Mouse (Mus musculus) embryonic facial prominence, embryonic 14.5 days (tissue): ENCODE results near the gene Kbtbd12. TPM values are rescaled to one million over a fixed set of nuclear protein-coding genes. Genes with fewer than 3 reads are reported as not detected.

Experiments
- ATAC-seq: fragments of 200-750 bp; cut with Nextera tagmentation; 2 replicates; pipeline ENCODE4 v1.8.0; 2017; ENCODE audit warnings: low read depth, moderate number of reproducible peaks, moderate TSS enrichment
- DNase-seq: peaks from one replicate; pipeline ENCODE4 v3.0.0-alpha.2; 2015; ENCODE audit warnings: low spot score
- H3K27ac ChIP-seq: fragments of 300-500 bp; sonication (generic); replicated peaks from 2 replicates; pipeline ENCODE4 v1.5.1; 2014; ENCODE audit warnings: low read depth, mild to moderate bottlenecking, low read length, moderate library complexity
- H3K27me3 ChIP-seq: fragments of 300-500 bp; sonication (generic); replicated peaks from 2 replicates; pipeline ENCODE4 v1.6.1; 2014; ENCODE audit warnings: low read length; ENCODE audit not compliant: control insufficient read depth, insufficient read depth
- H3K36me3 ChIP-seq: fragments of 300-500 bp; sonication (generic); 2 replicates; pipeline ENCODE4 v1.6.1; 2014; ENCODE audit warnings: low read length, mixed read lengths; ENCODE audit not compliant: control insufficient read depth, insufficient read depth
- H3K4me1 ChIP-seq: fragments of 300-500 bp; sonication (generic); 2 replicates; pipeline ENCODE4 v1.6.1; 2014; ENCODE audit warnings: antibody characterized with exemption, low read length; ENCODE audit not compliant: control insufficient read depth, insufficient read depth
- H3K4me2 ChIP-seq: fragments of 300-500 bp; sonication (generic); 2 replicates; pipeline ENCODE4 v1.6.1; 2014; ENCODE audit warnings: low read depth, mild to moderate bottlenecking, low read length, moderate library complexity, mixed read lengths
- H3K4me3 ChIP-seq: fragments of 300-500 bp; sonication (generic); 2 replicates; pipeline ENCODE4 v1.5.1; 2014; ENCODE audit warnings: low read depth, mild to moderate bottlenecking, low read length
- H3K9ac ChIP-seq: fragments of 300-500 bp; sonication (generic); 2 replicates; pipeline ENCODE4 v1.6.1; 2014; ENCODE audit warnings: low read depth, mild to moderate bottlenecking, low read length, moderate library complexity, mixed read lengths
- H3K9me3 ChIP-seq: fragments of 300-500 bp; sonication (generic); 2 replicates; pipeline ENCODE4 v1.6.1; 2016; ENCODE audit warnings: low read length; ENCODE audit not compliant: control insufficient read depth
- WGBS: fragments of 180-500 bp; shearing (Covaris S2); extraction: QIAGEN DNeasy Blood & Tissue Kit; methylation state at CpG from one replicate; pipeline ENCODE4 v1.1.7; 2014; 5-methylcytosine and 5-hydroxymethylcytosine counted together
- polyA plus RNA-seq: library from polyadenylated mRNA; unstranded; fragments of >200 nt; fragmentation: Nextera tagmentation; extraction: Ambion mirVana; gene quantifications from 2 replicates; pipeline ENCODE4 v1.2.1, GENCODE M21; 2014

Kbtbd12 gene
- polyA plus RNA-seq, 1 experiment from 2014 or later: 3.7 TPM

DNA sequence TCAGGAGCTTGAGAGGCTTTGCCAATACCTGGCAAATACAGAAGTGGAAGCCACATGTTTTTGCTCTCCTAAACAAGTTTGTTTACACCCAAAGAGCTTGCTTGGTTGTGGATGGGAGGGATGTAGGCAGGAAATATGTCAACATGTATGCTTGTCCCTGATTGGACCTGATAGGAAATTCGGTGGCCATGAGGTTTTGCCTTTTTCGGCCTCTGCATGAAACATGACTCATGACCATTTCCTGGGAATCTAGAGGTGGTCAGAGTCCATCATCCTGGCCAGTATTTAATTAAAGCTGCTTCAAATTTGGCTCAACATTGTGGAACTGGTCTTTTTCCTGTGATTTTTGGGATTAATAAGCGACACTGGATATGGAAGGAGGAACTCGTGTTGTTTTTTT, 53.8 kb downstream of the Kbtbd12 start:
- H3K27me3 ChIP-seq: no peaks in the 10 kb centered on the region
- ATAC-seq: no peak
- no peak overlapping the region for H3K4me2 ChIP-seq
- WGBS: 74% methylated on average over 4 of the region's 4 CpGs
- no peaks in the 10 kb centered on the region for H3K4me1 ChIP-seq
- no peak overlapping the region for H3K9ac ChIP-seq
- no peaks in the 10 kb centered on the region for H3K36me3 ChIP-seq
- no peaks in the 10 kb centered on the region for H3K9me3 ChIP-seq
- no peak overlapping the region for H3K27ac ChIP-seq
- H3K4me3 ChIP-seq: no peak overlapping the region
- no peak for DNase-seq

DNA sequence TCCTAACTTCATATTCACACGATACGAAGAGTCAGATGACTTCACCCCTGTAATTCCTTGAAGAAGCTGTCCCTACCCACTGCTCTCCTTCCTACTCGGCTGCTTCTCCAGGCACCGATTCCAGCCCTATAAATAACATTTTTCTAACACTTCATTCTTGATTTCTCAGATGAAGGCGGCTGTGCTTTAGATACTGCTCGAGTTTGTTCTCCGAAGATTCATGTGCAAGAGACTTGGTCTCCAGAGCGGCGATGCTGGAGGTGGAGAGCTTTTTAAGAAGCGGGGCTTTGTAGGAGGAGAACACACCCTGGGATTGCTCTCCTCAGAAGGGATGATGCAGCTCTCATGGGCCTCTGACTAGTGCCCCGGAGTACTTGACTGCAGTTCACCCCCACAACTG, 61.3 kb downstream of the Kbtbd12 start:
- Histone ChIP-seq H3K9ac (no peak overlapping the region), H3K36me3 (no peaks in the 10 kb centered on the region), H3K27me3 (no peaks in the 10 kb centered on the region), H3K4me2 (no peak overlapping the region), H3K27ac (no peak overlapping the region), H3K4me1 (no peaks in the 10 kb centered on the region), H3K9me3 (no peaks in the 10 kb centered on the region), H3K4me3 (no peak overlapping the region)
- WGBS: 80% methylated on average over 11 of the region's 11 CpGs
- DNase-seq (no peak), ATAC-seq (no peak)

GRCm38 (mm10) chr6:88566676-88567075, 71.1 kb downstream of the Kbtbd12 start:
- H3K9ac ChIP-seq: no peak overlapping the region
- H3K9me3 ChIP-seq: no peaks in the 10 kb centered on the region
- 0 out of 2 replicates have a peak overlapping the region, but pooled peaks have one; percentile 5 for H3K4me2 ChIP-seq
- no peak overlapping the region for H3K4me3 ChIP-seq
- no peaks in the 10 kb centered on the region for H3K4me1 ChIP-seq
- no peak overlapping the region for H3K27ac ChIP-seq
- H3K27me3 ChIP-seq: peaks cover 11% of the 10 kb centered on the region
- DNase-seq (no peak), ATAC-seq (no peak)
- no peaks in the 10 kb centered on the region for H3K36me3 ChIP-seq
- WGBS: 9% methylated on average over 7 of the region's 7 CpGs

DNA sequence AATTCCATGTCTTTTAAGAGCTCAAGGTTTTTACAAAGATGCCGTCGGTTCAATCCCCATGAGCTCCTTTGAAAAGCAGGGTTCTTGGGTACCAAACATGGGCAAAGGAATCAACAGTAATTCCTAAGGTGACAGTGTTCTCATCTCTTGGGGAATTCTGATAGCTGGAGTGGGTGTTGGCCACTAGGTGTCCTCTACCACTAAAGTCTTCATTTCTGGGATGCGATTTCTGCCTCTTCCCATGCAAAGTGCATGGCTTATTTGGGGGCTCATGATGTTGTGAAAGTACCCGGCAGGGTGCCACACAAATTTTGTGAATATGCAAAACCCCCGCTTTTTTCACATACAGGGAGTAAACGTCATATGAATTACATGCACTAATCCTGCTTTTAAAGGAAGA, 72.7 kb downstream of the Kbtbd12 start:
- 33% methylated on average over 6 of the region's 6 CpGs for WGBS
- DNase-seq: no peak
- H3K9ac ChIP-seq: no peak overlapping the region

DNA sequence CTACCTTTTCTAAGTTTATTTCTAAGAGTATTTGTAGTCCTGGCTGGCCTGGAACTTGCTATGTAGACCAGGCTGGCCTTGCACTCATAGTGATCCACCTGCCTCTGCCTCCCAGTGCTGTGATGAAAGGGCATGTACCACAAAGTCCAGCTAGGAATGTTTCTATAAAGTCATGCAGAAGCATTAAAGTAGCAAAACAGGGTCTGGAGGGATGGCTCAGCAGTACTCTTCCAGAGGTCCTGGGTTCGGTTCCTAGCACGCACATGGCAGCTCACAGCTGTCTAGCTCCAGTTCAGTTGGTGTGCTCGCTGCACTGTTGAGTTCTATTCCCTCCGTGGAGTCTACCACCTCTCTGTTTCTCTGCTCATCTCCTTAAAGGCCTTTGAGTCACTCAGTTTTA, 77.6 kb downstream of the Kbtbd12 start:
- no peak overlapping the region for H3K27ac ChIP-seq
- no peak for ATAC-seq
- H3K27me3 ChIP-seq: peaks cover 4% of the 10 kb centered on the region; the same call in 1 of the 2 replicates
- no peak for DNase-seq
- H3K9ac ChIP-seq: no peak overlapping the region
- no peaks in the 10 kb centered on the region for H3K36me3 ChIP-seq
- no peak overlapping the region for H3K4me2 ChIP-seq
- H3K4me3 ChIP-seq: no peak overlapping the region
- H3K4me1 ChIP-seq: no peaks in the 10 kb centered on the region
- no peaks in the 10 kb centered on the region for H3K9me3 ChIP-seq
- 88% methylated on average over 4 of the region's 4 CpGs for WGBS

More for the DNA sequence above, 72.7 kb downstream of the Kbtbd12 start:
- peaks cover 11% of the 10 kb centered on the region for H3K27me3 ChIP-seq
- no peak overlapping the region for H3K27ac ChIP-seq
- no peaks in the 10 kb centered on the region for H3K9me3 ChIP-seq
- H3K4me1 ChIP-seq: no peaks in the 10 kb centered on the region
- no peak overlapping the region for H3K4me3 ChIP-seq
- no peak overlapping the region for H3K4me2 ChIP-seq
- ATAC-seq: no peak
- no peaks in the 10 kb centered on the region for H3K36me3 ChIP-seq

DNA sequence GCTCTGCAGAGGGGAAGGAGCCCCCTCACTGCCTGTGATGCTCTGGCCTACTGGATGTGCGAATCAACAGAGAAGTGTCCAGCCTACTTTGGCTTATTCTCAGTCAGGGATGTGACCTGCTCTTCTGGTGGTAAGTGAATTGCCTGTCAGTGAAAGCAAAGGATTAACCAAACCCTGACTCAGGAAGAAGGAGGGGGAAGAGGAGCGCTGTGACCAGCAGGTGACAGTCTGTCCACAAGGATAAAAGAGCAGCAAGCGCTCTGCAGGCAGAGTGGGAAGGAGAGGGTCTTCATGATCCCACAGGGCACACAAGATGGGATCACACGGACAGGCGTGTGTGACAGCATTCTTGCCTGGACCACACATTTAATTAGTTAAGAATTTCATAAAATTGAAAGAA, 78.1 kb downstream of the Kbtbd12 start:
- DNase-seq (no peak), ATAC-seq (no peak)
- no peaks in the 10 kb centered on the region for H3K9me3 ChIP-seq
- H3K4me3 ChIP-seq: no peak overlapping the region
- H3K27me3 ChIP-seq: peaks cover 3% of the 10 kb centered on the region; the same call in 1 of the 2 replicates
- no peaks in the 10 kb centered on the region for H3K36me3 ChIP-seq
- H3K27ac ChIP-seq: no peak overlapping the region
- H3K9ac ChIP-seq: no peak overlapping the region
- WGBS: 34% methylated on average over 5 of the region's 5 CpGs
- no peaks in the 10 kb centered on the region for H3K4me1 ChIP-seq
- H3K4me2 ChIP-seq: no peak overlapping the region

- Histone ChIP-seq H3K4me3 (no peak overlapping the region), H3K4me2 (no peak overlapping the region), H3K27ac (no peak overlapping the region), H3K27me3 (no peaks in the 10 kb centered on the region), H3K36me3 (no peaks in the 10 kb centered on the region), H3K9ac (no peak overlapping the region), H3K4me1 (no peaks in the 10 kb centered on the region), H3K9me3 (no peaks in the 10 kb centered on the region)
- no peak for ATAC-seq
- DNase-seq: no peak
- 75% methylated on average over 1 of the region's 1 CpGs for whole genome bisulfite sequencing
Observed at GRCm38 (mm10) chr6:88558076-88558475, 79.7 kb downstream of the Kbtbd12 start.

GRCm38 (mm10) chr6:88557548-88557947, 80.2 kb downstream of the Kbtbd12 start:
- 15% methylated on average over 4 of the region's 4 CpGs for WGBS
- Histone ChIP-seq H3K4me1 (no peaks in the 10 kb centered on the region), H3K4me2 (no peak overlapping the region), H3K27ac (no peak overlapping the region), H3K36me3 (no peaks in the 10 kb centered on the region), H3K9me3 (no peaks in the 10 kb centered on the region), H3K27me3 (no peaks in the 10 kb centered on the region), H3K4me3 (no peak overlapping the region), H3K9ac (no peak overlapping the region)
- ATAC-seq: no peak
- no peak for DNase-seq

- no peak for ATAC-seq
- no peak overlapping the region for H3K27ac ChIP-seq
- no peaks in the 10 kb centered on the region for H3K36me3 ChIP-seq
- no peak for DNase-seq
- no peaks in the 10 kb centered on the region for H3K4me1 ChIP-seq
- H3K27me3 ChIP-seq: peaks cover 28% of the 10 kb centered on the region
- no peak overlapping the region for H3K9ac ChIP-seq
- H3K4me2 ChIP-seq: no peak overlapping the region
- WGBS: 85% methylated on average over 2 of the region's 2 CpGs
- H3K9me3 ChIP-seq: no peaks in the 10 kb centered on the region
- H3K4me3 ChIP-seq: no peak overlapping the region
Observed at GRCm38 (mm10) chr6:88549916-88550315, 87.8 kb downstream of the Kbtbd12 start.
